Mouse (Mus musculus) embryonic facial prominence, embryonic 14.5 days (tissue): ENCODE measurements around the gene Slc25a41. TPM values are rescaled to one million over a fixed set of nuclear protein-coding genes. Genes with fewer than 3 reads are reported as not detected.

Source experiments
- ATAC-seq: fragments of 200-750 bp; cut with Nextera tagmentation; 2 replicates; pipeline ENCODE4 v1.8.0; 2017; ENCODE audit warnings: low read depth, moderate number of reproducible peaks, moderate TSS enrichment
- DNase-seq: peaks from one replicate; pipeline ENCODE4 v3.0.0-alpha.2; 2015; ENCODE audit warnings: low spot score
- H3K27ac ChIP-seq: fragments of 300-500 bp; sonication (generic); replicated peaks from 2 replicates; pipeline ENCODE4 v1.5.1; 2014; ENCODE audit warnings: low read depth, mild to moderate bottlenecking, low read length, moderate library complexity
- H3K27me3 ChIP-seq: fragments of 300-500 bp; sonication (generic); replicated peaks from 2 replicates; pipeline ENCODE4 v1.6.1; 2014; ENCODE audit warnings: low read length; ENCODE audit not compliant: control insufficient read depth, insufficient read depth
- H3K36me3 ChIP-seq: fragments of 300-500 bp; sonication (generic); 2 replicates; pipeline ENCODE4 v1.6.1; 2014; ENCODE audit warnings: low read length, mixed read lengths; ENCODE audit not compliant: control insufficient read depth, insufficient read depth
- H3K4me1 ChIP-seq: fragments of 300-500 bp; sonication (generic); 2 replicates; pipeline ENCODE4 v1.6.1; 2014; ENCODE audit warnings: antibody characterized with exemption, low read length; ENCODE audit not compliant: control insufficient read depth, insufficient read depth
- H3K4me2 ChIP-seq: fragments of 300-500 bp; sonication (generic); 2 replicates; pipeline ENCODE4 v1.6.1; 2014; ENCODE audit warnings: low read depth, mild to moderate bottlenecking, low read length, moderate library complexity, mixed read lengths
- H3K4me3 ChIP-seq: fragments of 300-500 bp; sonication (generic); 2 replicates; pipeline ENCODE4 v1.5.1; 2014; ENCODE audit warnings: low read depth, mild to moderate bottlenecking, low read length
- H3K9ac ChIP-seq: fragments of 300-500 bp; sonication (generic); 2 replicates; pipeline ENCODE4 v1.6.1; 2014; ENCODE audit warnings: low read depth, mild to moderate bottlenecking, low read length, moderate library complexity, mixed read lengths
- H3K9me3 ChIP-seq: fragments of 300-500 bp; sonication (generic); 2 replicates; pipeline ENCODE4 v1.6.1; 2016; ENCODE audit warnings: low read length; ENCODE audit not compliant: control insufficient read depth
- WGBS: fragments of 180-500 bp; shearing (Covaris S2); extraction: QIAGEN DNeasy Blood & Tissue Kit; methylation state at CpG from one replicate; pipeline ENCODE4 v1.1.7; 2014; 5-methylcytosine and 5-hydroxymethylcytosine counted together
- polyA plus RNA-seq: library from polyadenylated mRNA; unstranded; fragments of >200 nt; fragmentation: Nextera tagmentation; extraction: Ambion mirVana; gene quantifications from 2 replicates; pipeline ENCODE4 v1.2.1, GENCODE M21; 2014

Gene Slc25a41
- not detected in 2 replicates for polyA plus RNA-seq

DNA sequence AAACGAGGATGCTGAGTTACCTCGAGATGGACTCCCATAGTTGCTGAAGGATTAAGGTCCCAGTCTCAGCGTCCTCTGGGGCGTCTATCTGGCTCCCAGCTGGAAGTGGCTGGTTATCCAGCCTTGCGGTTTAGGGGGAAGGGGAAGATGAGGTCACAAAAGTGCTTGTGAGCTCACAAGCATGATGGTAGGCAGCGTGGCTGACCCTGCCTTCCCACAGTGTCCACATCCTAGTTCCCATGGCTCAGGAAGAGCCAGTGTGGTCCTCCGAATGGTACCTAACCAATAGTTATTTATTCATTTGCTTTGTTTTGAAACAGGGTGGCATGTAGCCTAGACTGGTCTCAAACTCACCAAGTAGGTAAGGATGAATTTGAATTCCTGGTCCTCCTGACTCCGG lies at the start of gene Slc25a41:
Gene Slc25a41, minus strand, starts transcription at position 101 of the 400 bp plus-strand sequence.
- ATAC-seq, result no peak
- peaks cover 5% of the 10 kb centered on the region; the same call in 1 of the 2 replicates for H3K36me3 ChIP-seq
- no peak within 1 kb of the TSS for H3K4me2 ChIP-seq
- H3K9ac ChIP-seq, result no peak within 1 kb of the TSS
- DNase-seq, result no peak
- H3K27me3 ChIP-seq, result peaks cover 3% of the 10 kb centered on the region; the same call in 1 of the 2 replicates
- no peak within 1 kb of the TSS for H3K27ac ChIP-seq
- WGBS, result 76% methylated on average over 8 of the region's 8 CpGs
- H3K4me3 ChIP-seq, result no peak within 1 kb of the TSS
- H3K9me3 ChIP-seq, result no peaks in the 10 kb centered on the region
- no peaks in the 10 kb centered on the region for H3K4me1 ChIP-seq

DNA sequence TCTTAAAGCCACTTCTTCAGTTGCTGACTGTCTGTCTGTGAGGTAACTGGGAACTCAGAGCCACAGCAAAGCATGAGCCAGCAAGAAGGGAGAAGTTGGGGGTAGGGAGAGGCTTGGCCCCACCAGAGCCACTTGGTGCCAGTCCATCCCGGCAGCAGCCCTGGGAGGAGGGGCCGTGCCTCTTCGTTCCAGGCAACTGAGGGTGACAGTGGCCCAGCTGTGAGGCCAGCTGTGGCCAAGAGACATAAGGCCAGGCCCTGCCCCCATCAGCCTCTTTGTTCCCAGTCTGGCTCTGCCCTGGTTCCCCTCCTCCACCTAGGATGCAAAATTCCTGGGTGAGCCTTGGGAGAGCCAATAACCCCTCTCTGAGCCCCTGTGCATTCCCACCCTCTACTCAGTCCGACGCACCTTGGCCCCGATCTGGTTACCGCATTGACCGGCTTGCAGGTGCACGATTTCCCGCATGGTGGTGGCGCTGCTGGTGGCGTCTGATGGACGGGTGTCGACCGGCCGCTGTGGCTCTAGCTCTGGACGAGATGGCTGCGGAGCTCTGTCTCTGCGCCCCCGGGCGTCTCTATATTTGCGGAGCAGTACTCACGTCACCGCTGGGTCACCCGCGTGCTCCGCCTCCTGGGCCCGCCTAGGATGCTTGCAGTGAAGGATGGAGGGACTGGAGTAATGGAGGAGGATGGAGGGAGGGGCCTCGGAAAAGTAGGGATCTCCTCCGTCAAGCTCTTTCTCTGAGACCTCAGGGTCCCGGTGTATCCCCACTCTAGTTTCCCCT lies 45.8 kb upstream of the Slc25a41 start, which contains the start of gene Tubb4a:
Gene Tubb4a, minus strand, starts transcription at position 734 of the 784 bp plus-strand sequence.
- ATAC-seq (peak; percentile 91), DNase-seq (peak; percentile 53)
- peaks cover 7% of the 10 kb centered on the region; the same call in 1 of the 2 replicates for H3K4me1 ChIP-seq
- WGBS, result under 1% methylated on average over 30 of the region's 31 CpGs
- H3K9me3 ChIP-seq, result no peaks in the 10 kb centered on the region
- peak within 1 kb of the TSS; percentile 51 for H3K4me2 ChIP-seq
- H3K27me3 ChIP-seq, result peaks cover 13% of the 10 kb centered on the region; the same call in 1 of the 2 replicates
- H3K36me3 ChIP-seq, result no peaks in the 10 kb centered on the region
- H3K4me3 ChIP-seq, result peak within 1 kb of the TSS; percentile 34
- H3K27ac ChIP-seq, result no peak within 1 kb of the TSS
- peak within 1 kb of the TSS; percentile 39 for H3K9ac ChIP-seq

DNA sequence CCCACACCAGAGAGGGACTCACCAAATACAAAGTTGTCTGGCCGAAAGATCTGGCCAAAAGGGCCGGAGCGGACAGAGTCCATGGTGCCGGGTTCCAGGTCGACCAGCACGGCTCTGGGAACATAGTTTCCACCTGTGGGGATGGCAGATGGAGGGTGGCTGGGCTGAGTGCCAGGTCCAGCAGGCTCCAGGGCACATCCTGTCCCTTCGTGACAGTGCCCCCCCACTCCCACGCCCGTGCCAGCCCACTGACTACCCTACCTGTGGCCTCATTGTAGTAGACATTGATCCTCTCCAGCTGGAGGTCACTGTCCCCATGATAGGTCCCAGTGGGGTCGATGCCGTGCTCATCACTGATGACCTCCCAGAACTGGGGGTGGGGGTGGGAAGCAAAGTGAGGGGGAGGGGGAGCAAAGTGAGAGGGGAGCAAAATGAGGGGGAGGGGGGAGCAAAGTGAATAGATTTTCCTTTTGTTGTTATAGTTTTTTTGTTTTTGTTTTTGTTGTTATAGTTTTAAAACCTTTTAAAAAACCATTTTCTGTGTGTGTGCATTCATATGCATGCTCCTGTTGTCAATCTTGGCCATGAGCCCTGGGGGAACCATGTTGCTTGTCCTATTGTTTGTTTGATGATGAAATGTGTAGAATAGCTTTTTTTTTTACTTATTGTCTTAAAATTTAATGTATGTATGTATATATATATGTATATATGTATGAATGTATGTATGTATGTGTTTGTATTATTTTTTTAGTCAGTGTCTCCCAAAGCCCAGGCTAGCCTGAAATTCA lies 44.7 kb upstream of the Slc25a41 start:
- no peaks in the 10 kb centered on the region for H3K9me3 ChIP-seq
- H3K4me3 ChIP-seq, result no peak overlapping the region
- peaks cover 13% of the 10 kb centered on the region; the same call in 1 of the 2 replicates for H3K27me3 ChIP-seq
- no peak overlapping the region for H3K9ac ChIP-seq
- H3K27ac ChIP-seq, result no peak overlapping the region
- no peak overlapping the region; the same call in 1 of the 2 replicates for H3K4me2 ChIP-seq
- H3K4me1 ChIP-seq, result peaks cover 7% of the 10 kb centered on the region; the same call in 1 of the 2 replicates
- 88% methylated on average over 11 of the region's 11 CpGs for WGBS
- H3K36me3 ChIP-seq, result no peaks in the 10 kb centered on the region
- no peak for DNase-seq
- no peak for ATAC-seq

DNA sequence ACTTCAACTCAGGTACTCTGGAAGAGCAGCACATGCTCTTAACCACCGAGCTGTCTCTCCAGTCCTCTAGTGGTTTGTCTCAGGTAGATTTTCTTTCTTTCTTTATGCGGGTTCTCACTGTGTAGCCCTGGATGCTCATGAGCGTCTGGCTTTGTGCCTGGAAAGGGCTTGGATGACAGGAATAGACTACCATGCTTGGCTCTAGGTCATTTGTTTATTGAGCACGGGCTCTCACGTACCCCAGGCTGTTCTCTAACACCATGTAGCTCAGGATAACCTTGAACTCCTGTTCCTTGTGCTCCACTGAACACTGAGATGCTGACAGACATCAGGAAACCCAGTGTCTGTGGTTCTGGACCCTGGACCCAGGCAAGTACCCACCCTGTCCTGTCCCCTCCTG lies 41.0 kb upstream of the Slc25a41 start:
- no peak for DNase-seq
- no peak overlapping the region for H3K4me2 ChIP-seq
- 75% methylated on average over 5 of the region's 5 CpGs for WGBS
- no peak overlapping the region for H3K4me3 ChIP-seq
- no peaks in the 10 kb centered on the region for H3K9me3 ChIP-seq
- no peak overlapping the region for H3K9ac ChIP-seq
- H3K4me1 ChIP-seq, result peaks cover 5% of the 10 kb centered on the region; the same call in 1 of the 2 replicates
- no peaks in the 10 kb centered on the region for H3K36me3 ChIP-seq
- no peak for ATAC-seq
- peaks cover 3% of the 10 kb centered on the region; the same call in 1 of the 2 replicates for H3K27me3 ChIP-seq
- no peak overlapping the region for H3K27ac ChIP-seq

DNA sequence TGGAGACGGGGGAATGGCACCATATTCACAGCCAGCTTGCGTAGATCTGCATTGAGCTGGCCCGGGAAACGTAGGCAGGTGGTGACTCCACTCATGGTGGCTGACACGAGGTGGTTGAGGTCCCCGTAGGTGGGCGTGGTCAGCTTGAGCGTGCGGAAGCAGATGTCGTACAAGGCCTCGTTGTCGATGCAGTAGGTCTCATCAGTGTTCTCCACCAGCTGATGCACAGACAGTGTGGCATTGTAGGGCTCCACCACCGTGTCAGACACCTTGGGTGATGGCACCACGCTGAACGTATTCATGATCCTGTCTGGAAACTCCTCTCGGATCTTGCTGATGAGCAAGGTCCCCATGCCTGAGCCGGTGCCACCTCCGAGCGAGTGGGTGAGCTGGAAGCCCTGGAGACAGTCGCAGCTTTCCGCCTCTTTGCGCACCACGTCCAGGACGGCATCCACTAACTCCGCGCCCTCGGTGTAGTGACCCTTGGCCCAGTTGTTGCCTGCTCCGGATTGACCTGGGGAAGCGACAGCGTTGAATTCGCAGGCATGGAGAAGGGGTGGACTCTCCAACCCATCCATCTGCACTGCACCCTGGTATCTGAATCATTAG lies 39.9 kb upstream of the Slc25a41 start:
- no peak for ATAC-seq
- H3K27me3 ChIP-seq, result no peaks in the 10 kb centered on the region
- WGBS, result 95% methylated on average over 29 of the region's 31 CpGs

DNA sequence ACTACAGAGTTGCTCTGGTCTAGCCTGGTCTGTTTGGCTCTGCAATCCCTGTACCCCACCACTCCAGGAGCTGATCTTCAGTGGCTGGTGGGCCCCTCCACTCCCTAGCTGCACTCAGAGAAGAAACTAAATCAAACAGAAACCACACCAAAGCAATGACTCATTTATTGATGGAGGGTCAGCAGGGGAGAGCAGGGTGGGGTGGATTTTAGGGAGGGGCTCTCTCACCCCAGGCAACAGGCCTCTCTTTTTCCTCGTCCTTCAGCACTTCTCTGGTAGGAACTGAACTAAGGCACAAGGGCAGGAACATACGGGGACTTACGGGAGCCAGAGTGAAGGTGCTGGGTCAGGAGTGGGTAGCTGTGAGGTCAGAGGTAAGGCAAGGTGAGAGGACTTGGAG lies 38.5 kb upstream of the Slc25a41 start:
- H3K36me3 ChIP-seq, result no peaks in the 10 kb centered on the region
- no peaks in the 10 kb centered on the region for H3K4me1 ChIP-seq
- no peak for ATAC-seq
- H3K27me3 ChIP-seq, result no peaks in the 10 kb centered on the region
- no peak overlapping the region for H3K4me3 ChIP-seq
- DNase-seq, result no peak
- H3K9me3 ChIP-seq, result no peaks in the 10 kb centered on the region
- WGBS, result 61% methylated on average over 3 of the region's 3 CpGs
- no peak overlapping the region for H3K4me2 ChIP-seq
- H3K9ac ChIP-seq, result no peak overlapping the region
- no peak overlapping the region for H3K27ac ChIP-seq

More for the DNA sequence above, 39.9 kb upstream of the Slc25a41 start:
- no peaks in the 10 kb centered on the region for H3K36me3 ChIP-seq
- no peaks in the 10 kb centered on the region for H3K4me1 ChIP-seq
- no peaks in the 10 kb centered on the region for H3K9me3 ChIP-seq
- DNase-seq, result no peak
- no peak overlapping the region for H3K27ac ChIP-seq
- no peak overlapping the region for H3K4me2 ChIP-seq
- no peak overlapping the region for H3K9ac ChIP-seq
- H3K4me3 ChIP-seq, result no peak overlapping the region

DNA sequence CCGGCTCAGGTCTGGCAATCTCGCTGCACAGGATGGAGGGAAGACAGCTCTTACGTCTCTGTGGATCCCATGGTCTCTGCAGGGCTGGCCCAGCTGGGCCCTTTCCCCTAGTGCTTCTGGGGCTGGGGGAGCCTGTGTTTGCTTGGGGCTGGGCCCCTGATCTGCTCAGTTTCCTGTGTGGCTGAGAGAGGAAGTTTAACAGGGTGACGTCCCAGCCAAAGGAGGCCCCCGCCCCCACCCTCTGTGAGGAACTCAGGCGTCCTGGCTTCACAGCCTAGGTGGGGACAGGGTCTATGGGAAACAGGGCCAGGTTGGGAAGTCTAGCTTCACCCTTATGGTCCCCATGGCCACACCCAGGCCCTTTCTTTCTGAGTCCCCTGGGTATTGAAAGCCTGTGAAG lies 36.9 kb upstream of the Slc25a41 start, which contains the start of gene Dennd1c:
Gene Dennd1c, minus strand, starts transcription at position 179 of the 400 bp plus-strand sequence.
- 49% methylated on average over 6 of the region's 6 CpGs for WGBS
- ATAC-seq (peak; percentile 22; the same call in 1 of the 2 replicates), DNase-seq (no peak)

DNA sequence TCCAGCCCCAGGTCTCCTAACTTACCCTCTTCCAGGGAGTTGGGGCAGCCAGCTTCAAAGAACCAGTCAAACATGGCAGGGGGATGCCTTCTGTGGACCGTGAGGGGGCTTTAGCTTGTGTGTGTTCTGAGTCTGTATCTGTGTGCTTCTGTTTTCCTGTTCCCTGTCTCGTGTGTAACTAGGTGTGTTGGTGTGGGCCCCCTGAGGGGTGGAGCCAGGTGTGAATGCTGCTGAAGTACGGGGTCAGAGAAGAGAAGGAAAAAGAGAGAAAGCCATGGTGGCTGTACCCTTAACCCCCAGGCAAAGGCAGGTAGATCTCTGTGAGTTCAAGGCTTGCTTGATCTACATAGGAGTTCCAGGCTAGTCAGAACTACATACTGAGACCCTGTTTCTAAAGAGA lies 35.5 kb upstream of the Slc25a41 start:
- WGBS, result 65% methylated on average over 3 of the region's 3 CpGs
- H3K9me3 ChIP-seq, result no peaks in the 10 kb centered on the region
- ATAC-seq, result no peak

More for the DNA sequence above, 36.9 kb upstream of the Slc25a41 start, which contains the start of gene Dennd1c:
- Histone ChIP-seq H3K4me3 (no peak within 1 kb of the TSS), H3K36me3 (no peaks in the 10 kb centered on the region), H3K9me3 (no peaks in the 10 kb centered on the region), H3K27me3 (no peaks in the 10 kb centered on the region), H3K4me1 (no peaks in the 10 kb centered on the region), H3K9ac (no peak within 1 kb of the TSS), H3K27ac (no peak within 1 kb of the TSS), H3K4me2 (no peak within 1 kb of the TSS)

More for the DNA sequence above, 35.5 kb upstream of the Slc25a41 start:
- no peak for DNase-seq
- H3K27ac ChIP-seq, result no peak overlapping the region
- no peak overlapping the region for H3K4me3 ChIP-seq
- H3K4me1 ChIP-seq, result no peaks in the 10 kb centered on the region
- H3K9ac ChIP-seq, result no peak overlapping the region
- H3K27me3 ChIP-seq, result no peaks in the 10 kb centered on the region
- no peak overlapping the region for H3K4me2 ChIP-seq
- no peaks in the 10 kb centered on the region for H3K36me3 ChIP-seq
